Mouse (Mus musculus) gastrocnemius, postnatal 25 days (tissue): ENCODE results near the gene Cacng6. TPM values are rescaled to one million over a fixed set of nuclear protein-coding genes. Genes with fewer than 3 reads are reported as not detected.
A peak's percentile ranks its signal among the peaks of the same experiment; 100 is the strongest.

Experiments
- DNase-seq: peaks from one replicate; pipeline ENCODE4 v3.0.0; 2022
- microRNA-seq, 2 experiments: library from miRNA; unstranded; fragments of <30 nt; microRNA quantifications; one replicate each; pipeline ENCODE4 v1.2.0; 2021; ENCODE audit warnings: borderline replicate concordance in 2 of 2
- total RNA-seq, 2 experiments: library from RNA; stranded (reverse); gene quantifications; 1 replicate in 1 of 2; 2 replicates in 1 of 2; pipeline ENCODE4 v1.2.3; 2021

Cacng6 gene
- total RNA-seq, 2 experiments from 2014 or later, result 99.3 to 101 TPM

GRCm38 (mm10) chr7:3460261-3460660 lies 36.3 kb downstream of the Cacng6 start:
- DNase-seq, result no peak

- DNase-seq, result peak; percentile 18
Observed at GRCm38 (mm10) chr7:3463306-3463705, 39.3 kb downstream of the Cacng6 start.

DNA sequence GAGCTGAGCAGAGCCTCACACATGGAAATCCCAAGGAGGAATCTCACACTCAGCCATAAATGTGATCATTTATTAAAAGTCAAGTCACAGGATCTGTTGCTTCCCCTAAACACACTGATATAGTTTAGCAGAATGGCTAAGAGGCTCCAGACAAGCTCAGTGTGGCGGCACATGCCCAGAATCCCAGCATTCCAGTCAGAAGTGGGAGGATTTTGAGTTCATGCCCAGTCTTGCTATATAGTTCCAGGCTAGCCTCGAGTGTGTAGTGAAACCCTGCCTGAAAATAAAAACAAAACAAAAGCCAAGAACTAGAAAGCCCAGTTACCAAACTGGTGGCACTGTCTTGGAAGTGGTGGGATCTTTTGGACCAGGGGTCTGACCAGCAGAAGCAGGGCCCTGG lies 44.6 kb downstream of the Cacng6 start:
- no peak for DNase-seq

- DNase-seq, result no peak
Observed at GRCm38 (mm10) chr7:3472774-3473173, 48.8 kb downstream of the Cacng6 start.

- no peak for DNase-seq
Observed at GRCm38 (mm10) chr7:3474291-3475080, 50.5 kb downstream of the Cacng6 start.

- DNase-seq, result no peak
Observed at GRCm38 (mm10) chr7:3476728-3477127, 52.7 kb downstream of the Cacng6 start.

DNA sequence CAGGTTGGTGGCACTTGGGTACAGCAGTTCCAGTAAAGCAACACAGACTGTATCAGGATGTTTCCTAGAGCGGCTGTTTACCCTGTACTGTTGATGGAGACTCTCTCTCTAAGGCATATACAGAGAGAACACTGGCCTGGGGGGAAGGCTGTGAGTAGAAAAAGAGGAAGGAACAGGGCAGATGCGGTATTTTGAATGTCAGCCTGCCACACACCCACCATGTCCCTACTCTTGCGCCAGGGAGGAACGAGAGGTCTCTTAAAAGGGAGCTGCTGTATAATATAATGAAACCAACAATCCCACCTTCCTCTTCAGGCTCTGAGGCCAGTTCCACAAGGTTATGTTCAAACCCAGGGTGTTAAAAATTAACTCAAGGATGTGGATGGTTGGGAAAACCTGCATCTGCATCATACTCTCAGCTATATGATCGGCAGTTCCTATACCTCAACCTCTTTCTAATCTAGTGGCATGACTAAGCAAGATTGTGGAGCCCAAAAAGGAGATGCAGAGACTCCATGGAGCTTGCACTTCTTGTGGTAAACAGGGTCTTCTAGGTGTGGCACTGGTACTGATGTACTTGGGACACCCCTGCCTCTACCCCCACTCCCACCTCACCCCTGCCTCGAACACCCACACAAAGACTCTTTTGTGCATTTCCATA lies 58.1 kb downstream of the Cacng6 start:
- DNase-seq, result no peak

Small RNA genes within 50 kb of the gene (microRNA-seq; reads per million reads assigned to microRNA genes)
- 0.74 to 1.1 reads per million in 2 experiments for gene Gm23450

Other genes with a start within 250 kb of the Cacng6 start
- not detected for gene Nlrp12, start 174.5 kb upstream of the Cacng6 start, total RNA-seq
- gene Myadm, start 135.1 kb upstream of the Cacng6 start, total RNA-seq, result 10 to 100 TPM; 31.7 to 45.4 TPM
- 1 to 10 TPM; 1.3 TPM for gene Prkcg, start 135.0 kb upstream of the Cacng6 start, total RNA-seq
- gene Cacng7, start 91.2 kb upstream of the Cacng6 start, total RNA-seq, result 1 to 10 TPM; 6.7 to 7.7 TPM
- gene Cacng8, start 33.5 kb upstream of the Cacng6 start, total RNA-seq, result not detected
- not detected for gene Tarm1, start 78.4 kb downstream of the Cacng6 start, total RNA-seq
- under 1 TPM; 0.15 to 0.56 TPM for gene Oscar, start 192.0 kb downstream of the Cacng6 start, total RNA-seq
- 100 to 1,000 TPM; 951 to 953 TPM for gene Ndufa3, start 193.2 kb downstream of the Cacng6 start, total RNA-seq
- 10 to 100 TPM; 12.8 to 13.6 TPM for gene Tfpt, start 205.7 kb downstream of the Cacng6 start, total RNA-seq
- 10 to 100 TPM; 21.3 to 21.8 TPM for gene Prpf31, start 205.8 kb downstream of the Cacng6 start, total RNA-seq
- 10 to 100 TPM; 17.1 to 17.4 TPM for gene Cnot3, start 221.1 kb downstream of the Cacng6 start, total RNA-seq
- gene Leng1, start 241.6 kb downstream of the Cacng6 start, total RNA-seq, result 1 to 10 TPM; 4.2 to 4.3 TPM